Mouse (Mus musculus) myocyte (in vitro differentiated cells): ENCODE data around the gene Vav3.

Experiments
- E2F4 ChIP-seq: IDR thresholded peaks from one replicate; pipeline ENCODE4 v1.6.1; 2011; ENCODE audit warnings: mild to moderate bottlenecking, control low read depth, moderate library complexity; ENCODE audit not compliant: insufficient read depth
- MAX ChIP-seq: IDR thresholded peaks from one replicate; pipeline ENCODE4 v1.6.1; 2011; ENCODE audit warnings: low read depth, mild to moderate bottlenecking, control low read depth
- MYOD1 ChIP-seq, 3 experiments: IDR thresholded peaks; one replicate each; pipeline ENCODE4 v1.6.1; 2011; ENCODE audit warnings: control low read depth in 2 of 3, low read depth in 2 of 3, mild to moderate bottlenecking in 2 of 3, moderate library complexity in 1 of 3; ENCODE audit not compliant: insufficient read length in 2 of 3, control insufficient read depth in 1 of 3
- MYOG ChIP-seq, 3 experiments: IDR thresholded peaks; one replicate each; pipeline ENCODE4 v1.6.1; 2011; ENCODE audit warnings: control low read depth in 2 of 3, low read depth in 2 of 3, mild to moderate bottlenecking in 2 of 3; ENCODE audit not compliant: insufficient read length in 2 of 3, control insufficient read depth in 1 of 3, insufficient read depth in 1 of 3
- POLR2A ChIP-seq: IDR thresholded peaks from one replicate; pipeline ENCODE4 v1.6.1; 2011; ENCODE audit warnings: low read depth, mild to moderate bottlenecking, control low read depth, moderate library complexity; ENCODE audit not compliant: insufficient read length
- POLR2AphosphoS2 ChIP-seq: IDR thresholded peaks from one replicate; pipeline ENCODE4 v1.6.1; 2011; ENCODE audit warnings: low read depth, control low read depth; ENCODE audit not compliant: insufficient read length
- REST ChIP-seq: IDR thresholded peaks from one replicate; pipeline ENCODE4 v1.6.1; 2011; ENCODE audit warnings: mild to moderate bottlenecking, control low read depth, moderate library complexity; ENCODE audit not compliant: insufficient read depth, insufficient read length
- TCF12 ChIP-seq: IDR thresholded peaks from one replicate; pipeline ENCODE4 v1.6.1; 2011; ENCODE audit warnings: mild to moderate bottlenecking, control low read depth; ENCODE audit not compliant: poor library complexity, insufficient read depth, severe bottlenecking
- TCF3 ChIP-seq: IDR thresholded peaks from one replicate; pipeline ENCODE4 v1.6.1; 2011; ENCODE audit warnings: low read depth, control low read depth; ENCODE audit not compliant: insufficient read length
- USF1 ChIP-seq: IDR thresholded peaks from one replicate; pipeline ENCODE4 v1.6.1; 2011; ENCODE audit warnings: low read depth, mild to moderate bottlenecking, control low read depth, moderate library complexity

- no peak for TF ChIP-seq TCF12
- TF ChIP-seq MAX, result no peak
- TF ChIP-seq POLR2A, result no peak
- TF ChIP-seq USF1, result no peak
- no peak for TF ChIP-seq MYOG (IDR thresholded peaks at IDR 0.05; ENCODE audit: control insufficient read depth in 1 of 3, insufficient read depth in 1 of 3, insufficient read length in 2 of 3, low read depth in 2 of 3)
- no peak for TF ChIP-seq E2F4
- no peak for TF ChIP-seq POLR2AphosphoS2
- no peak for TF ChIP-seq MYOD1 (IDR thresholded peaks at IDR 0.05; ENCODE audit: control insufficient read depth in 1 of 3, insufficient read length in 2 of 3, low read depth in 2 of 3)
- no peak for TF ChIP-seq TCF3
- TF ChIP-seq REST, result no peak
Measured at GRCm38 (mm10) chr3:109528688-109529087, 188.2 kb downstream of the Vav3 start.
